In genomic region chr14:24059287-24059686, GRCm38 (mm10) we compare ENCODE assay signal across 16 mouse cellular contexts. TPM values are rescaled to one million over a fixed set of nuclear protein-coding genes. Genes with fewer than 3 reads are reported as not detected.
"Had no signal": no experiment of that assay in that cellular context is flagged by ENCODE, and none has a peak within 500 bp of the region (broad histone marks: within the 10 kb centered on the region; RNA-seq: fewer than 3 reads in every experiment).

No protein-coding gene starts in this region.

- H3K9ac ChIP-seq: liver, embryonic 13.5 days; liver, embryonic 15.5 days; liver, postnatal 0 days; lung, embryonic 14.5 days; midbrain, embryonic 13.5 days; midbrain, embryonic 15.5 days; neural tube, embryonic 12.5 days; stomach, embryonic 15.5 days had no signal

- H3K27ac ChIP-seq: liver, embryonic 13.5 days; liver, embryonic 15.5 days; macrophage; midbrain, embryonic 13.5 days; midbrain, embryonic 15.5 days; neural tube, embryonic 12.5 days; stomach, embryonic 15.5 days; stomach, postnatal 0 days had no signal

- H3K27me3 ChIP-seq: liver, embryonic 15.5 days; megakaryocyte, embryonic 14.5 days; midbrain, embryonic 13.5 days; midbrain, embryonic 15.5 days; neural tube, embryonic 12.5 days; stomach, embryonic 15.5 days had no signal

- ATAC-seq: liver, postnatal 0 days; midbrain, embryonic 13.5 days; midbrain, embryonic 15.5 days had no signal

- H3K4me1 ChIP-seq: liver, embryonic 13.5 days; liver, embryonic 15.5 days; megakaryocyte, embryonic 14.5 days; midbrain, embryonic 13.5 days; midbrain, embryonic 15.5 days; neural tube, embryonic 12.5 days; stomach, embryonic 15.5 days had no signal

- H3K9me3 ChIP-seq: liver, embryonic 13.5 days; liver, embryonic 15.5 days; megakaryocyte, embryonic 14.5 days; midbrain, embryonic 13.5 days; midbrain, embryonic 15.5 days; neural tube, embryonic 12.5 days; stomach, embryonic 15.5 days had no signal

- H3K36me3 ChIP-seq: liver, embryonic 13.5 days; liver, embryonic 15.5 days; midbrain, embryonic 13.5 days; midbrain, embryonic 15.5 days; neural tube, embryonic 12.5 days; stomach, embryonic 15.5 days had no signal

- DNase-seq: liver, embryonic 13.5 days; liver, postnatal 0 days; thymus, adult 2 months; thymus, postnatal 25 days had no signal

- H3K4me2 ChIP-seq: liver, embryonic 13.5 days; liver, embryonic 15.5 days; lung, embryonic 14.5 days; midbrain, embryonic 13.5 days; midbrain, embryonic 15.5 days; neural tube, embryonic 12.5 days; stomach, embryonic 15.5 days had no signal

- H3K4me3 ChIP-seq: liver, embryonic 13.5 days; liver, embryonic 15.5 days; megakaryocyte, embryonic 14.5 days; midbrain, embryonic 13.5 days; midbrain, embryonic 15.5 days; neural tube, embryonic 12.5 days; stomach, embryonic 15.5 days had no signal

RNA-seq across cellular contexts. Expression of gene Kcnma1, which starts 45.0 kb away (rescaled TPM):
- total RNA-seq: megakaryocyte progenitor cell, adult 5-6 weeks; monocyte, adult 5-6 weeks; neutrophil, adult 5-6 weeks had no signal
- polyA plus RNA-seq: macrophage had no signal
